35 mouse cellular contexts compared by ENCODE assay signal in genomic region chr10:28161306-28161705, GRCm38 (mm10).
"Had no signal": no experiment of that assay in that cellular context is flagged by ENCODE, and none has a peak within 500 bp of the region (broad histone marks: within the 10 kb centered on the region; RNA-seq: fewer than 3 reads in every experiment).

No protein-coding gene starts in this region.

- H3K27me3 ChIP-seq: heart, embryonic 12.5 days; heart, embryonic 13.5 days; heart, embryonic 15.5 days; hindbrain, embryonic 12.5 days; hindbrain, embryonic 13.5 days; hindbrain, embryonic 15.5 days; intestine, embryonic 15.5 days; kidney, embryonic 15.5 days had no signal

- DNase-seq: heart, postnatal 10 days; heart, postnatal 14 days; heart, postnatal 36 days; heart, postnatal 4 days; kidney, adult 11 months; kidney, adult 18-20 months; kidney, adult 2 months; kidney, adult 8-10 months; kidney, adult 9 months; kidney, postnatal 10 days; kidney, postnatal 14 days; kidney, postnatal 25 days; kidney, postnatal 36 days; kidney, postnatal 4 days; layer of hippocampus, adult 9-11 months; layer of hippocampus, postnatal 36 days had no signal

- H3K4me3 ChIP-seq: heart, embryonic 12.5 days; heart, embryonic 13.5 days; heart, embryonic 15.5 days; hindbrain, embryonic 10.5 days; hindbrain, embryonic 12.5 days; hindbrain, embryonic 13.5 days; hindbrain, embryonic 15.5 days; intestine, embryonic 15.5 days; kidney, embryonic 15.5 days; layer of hippocampus, adult 2 months; left cerebral cortex, adult 2 months had no signal

- H3K27ac ChIP-seq: heart, embryonic 13.5 days; heart, embryonic 15.5 days; hindbrain, embryonic 10.5 days; hindbrain, embryonic 12.5 days; hindbrain, embryonic 13.5 days; hindbrain, embryonic 14.5 days; hindbrain, embryonic 15.5 days; hindbrain, postnatal 0 days; intestine, embryonic 15.5 days; kidney, embryonic 15.5 days; kidney, postnatal 0 days; layer of hippocampus, adult 2 months; left cerebral cortex, adult 2 months had no signal

- ATAC-seq: hindbrain, embryonic 16.5 days; hindbrain, postnatal 0 days; inflammation-experienced regulatory T-cells, adult 6 months; intestine, embryonic 15.5 days; intestine, embryonic 16.5 days; intestine, postnatal 0 days had no signal

- H3K9me3 ChIP-seq: heart, embryonic 12.5 days; heart, embryonic 13.5 days; heart, embryonic 15.5 days; hindbrain, embryonic 10.5 days; hindbrain, embryonic 12.5 days; hindbrain, embryonic 13.5 days; hindbrain, embryonic 15.5 days; intestine, embryonic 15.5 days; kidney, embryonic 15.5 days had no signal

- H3K9ac ChIP-seq: heart, embryonic 12.5 days; heart, embryonic 13.5 days; heart, embryonic 15.5 days; hindbrain, embryonic 12.5 days; hindbrain, embryonic 13.5 days; hindbrain, embryonic 14.5 days; hindbrain, embryonic 15.5 days; intestine, embryonic 15.5 days; kidney, embryonic 15.5 days had no signal

- H3K4me1 ChIP-seq: intestine, embryonic 15.5 days had no signal

- H3K4me2 ChIP-seq: heart, embryonic 11.5 days; heart, embryonic 12.5 days; heart, embryonic 13.5 days; heart, embryonic 15.5 days; hindbrain, embryonic 12.5 days; hindbrain, embryonic 13.5 days; hindbrain, embryonic 14.5 days; hindbrain, embryonic 15.5 days; intestine, embryonic 15.5 days; kidney, embryonic 15.5 days had no signal

- H3K36me3 ChIP-seq: heart, embryonic 12.5 days; heart, embryonic 13.5 days; heart, embryonic 15.5 days; hindbrain, embryonic 10.5 days; hindbrain, embryonic 12.5 days; hindbrain, embryonic 13.5 days; hindbrain, embryonic 15.5 days; intestine, embryonic 15.5 days; kidney, embryonic 15.5 days had no signal
